Mouse (Mus musculus) heart, postnatal 10 days (tissue): Measurements from ENCODE around the gene Lexm. TPM values are rescaled to one million over a fixed set of nuclear protein-coding genes. Genes with fewer than 3 reads are reported as not detected.

Experiments used
- DNase-seq, 2 experiments: peaks; one replicate each; pipeline ENCODE4 v3.0.0; 2021
- intact Hi-C: fragments of 180-260 bp; cut with DNase I; formaldehyde crosslinking; loops from one replicate; pipeline ENCODE4 v1.15.1; 2025
- total RNA-seq, 2 experiments: library from RNA; stranded (reverse); gene quantifications; 2 replicates each; pipeline ENCODE4 v1.2.3; 2021

Gene Lexm
- total RNA-seq, 2 experiments from 2014 or later, result not detected

DNA sequence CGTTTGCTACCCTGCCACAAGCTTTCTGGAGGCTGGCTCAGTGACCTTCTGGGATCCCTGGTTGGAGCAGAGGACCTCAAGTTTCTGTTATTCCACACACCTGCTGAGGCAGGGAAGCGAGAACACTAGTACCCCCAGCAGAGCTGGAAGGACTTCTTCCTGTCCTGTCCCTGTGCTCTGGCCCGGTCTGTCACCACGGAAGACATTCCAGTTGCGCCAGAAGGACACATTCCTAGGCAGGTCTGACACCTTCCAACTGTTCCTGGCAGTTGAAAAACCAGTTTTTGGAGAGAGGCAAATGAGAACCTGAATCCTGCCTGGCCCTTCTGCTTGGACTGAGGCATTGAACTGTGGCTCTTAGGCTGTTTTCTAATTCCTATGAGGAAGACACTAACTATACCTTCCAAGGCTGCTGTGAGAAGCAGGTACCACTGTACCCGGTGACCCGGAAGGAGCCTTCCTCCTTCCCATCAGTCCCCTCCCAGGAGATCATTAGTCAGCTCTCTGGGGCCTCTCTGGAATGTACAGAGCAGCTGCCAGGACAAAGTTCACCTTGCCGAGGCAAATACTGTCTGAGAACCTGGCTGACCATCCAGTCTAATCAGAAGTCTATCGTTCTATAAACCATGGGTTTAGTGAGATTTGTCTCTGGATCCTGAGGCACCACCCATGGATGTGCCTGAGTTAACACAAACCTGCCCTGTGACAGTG lies 11.8 kb upstream of the Lexm start:
- DNase-seq, result no peak
- intact Hi-C loops, result no loop called here

DNA sequence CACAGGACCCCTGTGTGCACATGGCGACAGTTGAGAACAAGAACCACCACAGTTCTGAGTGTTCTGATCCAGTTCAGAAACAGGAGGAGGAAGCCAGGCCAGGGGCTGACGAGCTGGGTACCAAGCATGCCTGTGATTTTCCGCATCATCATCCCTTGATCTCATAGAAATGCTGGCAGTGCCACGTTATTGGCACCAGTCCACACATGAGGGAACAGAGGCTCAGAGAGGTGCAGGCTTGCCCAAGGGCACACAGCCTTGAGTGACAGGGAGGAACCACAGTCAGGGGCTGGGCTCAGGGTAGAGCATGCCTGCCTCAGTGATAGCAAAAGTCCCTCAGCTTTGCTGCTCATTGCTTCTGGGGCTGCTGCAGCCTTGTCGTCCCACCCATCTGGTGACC lies 10.8 kb upstream of the Lexm start:
- no peak for DNase-seq
- intact Hi-C loops, result no loop called here

DNA sequence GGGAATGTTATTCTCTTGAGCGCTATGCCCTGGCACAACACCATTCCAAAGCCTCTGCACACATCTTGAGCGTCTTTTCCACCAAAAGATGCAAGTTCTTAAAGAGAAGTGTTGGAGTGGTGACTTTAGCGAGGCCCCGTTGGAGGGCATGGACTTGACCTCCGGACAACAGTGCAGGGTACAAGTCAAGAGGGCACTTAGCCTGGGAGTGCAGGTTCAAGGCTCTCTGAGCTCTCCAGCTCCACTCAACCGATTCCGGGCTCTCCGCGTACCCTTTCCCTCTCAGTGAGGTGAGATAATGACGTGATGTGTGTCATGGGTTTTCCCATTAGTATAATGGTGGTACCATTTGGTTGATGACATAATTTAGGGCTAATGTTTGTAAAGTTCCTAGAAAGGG lies 7.2 kb upstream of the Lexm start:
- intact Hi-C loops, result no loop called here

GRCm38 (mm10) chr4:106622712-106623111 lies 5.7 kb upstream of the Lexm start:
- no peak for DNase-seq
- intact Hi-C loops, result no loop called here

More for the DNA sequence above, 7.2 kb upstream of the Lexm start:
- DNase-seq, result no peak

GRCm38 (mm10) chr4:106622030-106622493 lies 5.0 kb upstream of the Lexm start, which contains the start of gene Ttc22:
TSS of gene Ttc22 (plus strand) at chr4:106622432.
- DNase-seq, result no peak
- intact Hi-C loops, result no loop called here

DNA sequence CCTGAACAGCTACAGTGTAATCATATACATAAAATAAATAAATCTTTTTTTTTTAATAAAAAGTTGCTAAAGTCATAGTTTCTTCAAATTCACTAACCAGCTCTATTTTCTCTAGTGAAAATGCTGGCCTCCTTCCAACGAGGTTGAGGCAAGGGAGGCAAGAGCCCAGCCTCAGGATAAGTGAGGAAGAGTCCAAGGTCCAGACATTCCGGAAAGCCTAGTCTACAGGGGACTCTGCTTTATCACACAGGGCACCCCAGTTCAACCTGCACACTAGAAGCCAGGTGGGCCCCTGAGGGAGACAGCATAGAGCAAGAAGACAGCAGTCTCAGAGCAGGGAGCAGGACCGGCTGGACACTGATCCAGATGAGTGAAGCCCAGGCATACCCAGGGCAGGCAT lies 4.4 kb upstream of the Lexm start:
- intact Hi-C loops, result no loop called here
- DNase-seq, result no peak

- intact Hi-C loops, result loop anchor here (10.0 kb wide), 1 partner anchor 186 kb away; the partner anchor contains the start of gene Acot11
- no peak for DNase-seq
Observed at GRCm38 (mm10) chr4:106618898-106619297, 1.9 kb upstream of the Lexm start.

DNA sequence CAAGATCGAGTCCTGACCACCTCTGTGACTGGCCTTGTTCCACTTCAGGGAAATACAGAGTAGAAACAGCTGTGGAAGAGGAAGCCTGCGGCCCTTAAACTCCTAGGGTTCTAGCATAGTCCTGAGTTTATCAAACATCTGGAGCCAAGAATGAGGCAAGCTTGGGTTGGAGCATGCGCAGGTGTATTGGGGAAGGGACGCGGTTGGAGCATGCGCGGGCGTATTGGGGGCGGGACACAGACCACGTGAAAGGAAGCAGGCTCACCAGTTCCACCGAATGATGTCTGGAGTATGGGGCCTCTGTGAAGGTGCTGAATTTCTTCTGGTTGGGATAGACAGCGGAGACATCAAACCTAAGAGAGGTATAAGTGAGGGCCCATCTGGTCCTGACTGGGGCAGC lies 1.4 kb downstream of the Lexm start:
- DNase-seq, result no peak
- intact Hi-C loops, result loop anchor here (10.0 kb wide), 1 partner anchor 189 kb away; the partner anchor contains the start of gene Acot11

GRCm38 (mm10) chr4:106614881-106615280 lies 2.2 kb downstream of the Lexm start:
- intact Hi-C loops, result loop anchor here (1.0 to 10.0 kb wide), 3 partner anchors 93 to 549 kb away; partner anchors contain the start of gene Acot11
- no peak for DNase-seq

GRCm38 (mm10) chr4:106614180-106614797 lies 2.8 kb downstream of the Lexm start:
- peak; percentile 70 to 80 for DNase-seq
- intact Hi-C loops, result loop anchor here (1.0 to 10.0 kb wide), 3 partner anchors 94 to 550 kb away; partner anchors contain the start of gene Acot11

GRCm38 (mm10) chr4:106613560-106613959 lies 3.5 kb downstream of the Lexm start:
- intact Hi-C loops, result loop anchor here (10.0 kb wide), 1 partner anchor 191 kb away; the partner anchor contains the start of gene Acot11
- no peak for DNase-seq

DNA sequence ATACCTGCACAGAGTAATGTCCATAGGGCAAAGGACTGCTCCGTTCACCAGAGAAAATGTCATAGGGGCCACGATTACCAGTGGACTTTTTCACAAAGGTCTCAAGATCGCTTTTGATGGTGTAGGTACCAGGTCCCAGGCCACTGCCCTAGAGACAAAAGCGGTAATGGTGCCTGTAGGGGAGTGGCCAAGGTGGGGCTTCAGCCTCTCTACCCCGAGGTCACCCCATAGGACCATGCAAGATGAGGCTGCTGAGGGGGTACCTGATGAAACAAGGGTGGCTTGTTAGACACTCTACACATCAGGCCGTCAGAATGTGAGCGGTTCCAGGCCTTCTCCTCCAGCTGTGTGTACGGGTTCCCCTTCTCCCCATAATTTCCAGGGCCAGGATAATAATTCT lies 3.9 kb downstream of the Lexm start:
- no peak for DNase-seq
- intact Hi-C loops, result loop anchor here (10.0 kb wide), 1 partner anchor 192 kb away; the partner anchor contains the start of gene Acot11

GRCm38 (mm10) chr4:106607905-106608304 lies 9.1 kb downstream of the Lexm start:
- intact Hi-C loops, result no loop called here
- no peak for DNase-seq

DNA sequence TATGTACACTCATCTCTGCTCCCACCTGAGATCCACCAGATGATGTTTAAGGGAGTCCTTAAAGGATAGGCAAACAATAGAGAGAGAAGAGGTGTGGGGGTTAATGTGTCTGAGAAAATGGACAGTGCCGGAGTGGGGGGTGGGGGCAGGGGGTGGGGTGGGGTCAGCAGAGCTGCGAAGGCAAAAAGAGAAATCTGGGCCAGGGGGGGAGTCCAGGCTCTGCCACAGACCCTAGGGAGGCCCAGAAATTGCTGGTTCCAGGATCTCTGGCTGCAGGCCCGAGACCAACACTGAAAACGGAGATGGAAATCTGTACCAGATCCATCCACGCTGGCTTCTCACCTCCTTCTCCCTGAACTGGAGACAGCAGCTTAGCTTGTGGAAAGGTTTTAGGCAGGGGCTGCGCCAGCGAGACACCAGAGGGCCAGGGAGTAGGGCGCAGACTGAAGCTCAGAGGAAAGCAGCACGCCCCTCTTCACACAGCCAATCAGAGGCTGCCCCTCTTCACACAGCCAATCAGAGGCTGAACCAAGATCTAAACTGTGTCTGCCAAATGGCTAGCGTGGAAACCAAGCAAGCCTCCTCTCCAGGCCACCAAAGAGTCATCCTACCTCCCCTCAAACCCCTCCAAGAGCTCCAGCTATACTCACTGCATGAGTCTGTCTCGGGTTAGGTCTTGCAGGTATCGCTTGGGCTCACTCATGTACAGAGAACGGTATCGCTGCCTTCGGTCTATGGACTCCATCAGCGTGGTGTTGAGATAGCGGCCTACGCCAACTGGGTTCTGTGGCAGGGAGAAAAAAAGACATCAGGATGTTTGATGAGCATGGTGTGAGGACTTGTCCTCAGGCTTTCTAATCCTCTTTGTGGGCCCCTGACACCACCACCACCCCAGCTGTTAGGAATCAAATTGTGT lies 10.1 kb downstream of the Lexm start:
- intact Hi-C loops, result no loop called here
- no peak for DNase-seq

GRCm38 (mm10) chr4:106600770-106601169 lies 16.3 kb downstream of the Lexm start:
- intact Hi-C loops, result no loop called here
- DNase-seq, result no peak

- DNase-seq, result no peak
- intact Hi-C loops, result no loop called here
Observed at GRCm38 (mm10) chr4:106599415-106599814, 17.6 kb downstream of the Lexm start.

DNA sequence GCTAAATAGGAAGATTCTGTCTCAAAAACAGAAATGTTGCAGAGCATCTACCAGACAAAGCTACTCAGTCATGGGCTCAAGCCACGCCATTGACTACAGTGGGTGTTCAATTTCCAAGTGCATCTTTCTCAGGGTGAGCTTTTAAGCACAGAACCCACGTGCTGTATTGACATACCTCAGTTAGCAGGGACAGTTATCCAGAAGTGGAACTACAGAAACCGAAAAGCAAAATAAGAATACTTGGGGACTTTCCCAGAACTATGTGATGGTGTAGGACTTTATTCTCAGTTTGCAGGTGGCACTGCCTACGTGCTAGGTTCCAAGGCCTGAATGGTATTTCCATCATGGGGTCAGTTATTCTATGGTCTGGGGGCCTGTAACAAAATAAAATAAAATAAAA lies 19.3 kb downstream of the Lexm start:
- intact Hi-C loops, result no loop called here
- no peak for DNase-seq

GRCm38 (mm10) chr4:106597055-106597454 lies 20.0 kb downstream of the Lexm start:
- intact Hi-C loops, result no loop called here
- DNase-seq, result no peak

DNA sequence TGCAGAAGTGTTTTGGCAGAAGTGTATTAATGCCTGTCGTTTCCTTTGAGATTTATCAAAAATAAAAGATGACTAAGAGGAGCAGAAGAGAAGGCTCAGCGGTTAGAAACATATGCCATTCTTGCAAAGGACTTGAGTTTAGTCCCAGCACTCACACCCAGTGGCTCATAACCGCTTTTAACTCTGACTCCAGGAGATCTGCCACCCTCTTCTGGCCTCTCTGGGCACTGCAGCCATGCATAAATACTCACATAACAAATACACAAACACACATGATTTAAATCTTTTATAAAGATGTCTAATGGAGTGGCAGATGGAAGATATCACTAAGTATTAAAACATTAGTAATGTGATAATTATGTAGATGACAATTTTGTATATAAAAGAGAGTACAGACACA lies 20.8 kb downstream of the Lexm start:
- DNase-seq, result no peak
- intact Hi-C loops, result no loop called here

DNA sequence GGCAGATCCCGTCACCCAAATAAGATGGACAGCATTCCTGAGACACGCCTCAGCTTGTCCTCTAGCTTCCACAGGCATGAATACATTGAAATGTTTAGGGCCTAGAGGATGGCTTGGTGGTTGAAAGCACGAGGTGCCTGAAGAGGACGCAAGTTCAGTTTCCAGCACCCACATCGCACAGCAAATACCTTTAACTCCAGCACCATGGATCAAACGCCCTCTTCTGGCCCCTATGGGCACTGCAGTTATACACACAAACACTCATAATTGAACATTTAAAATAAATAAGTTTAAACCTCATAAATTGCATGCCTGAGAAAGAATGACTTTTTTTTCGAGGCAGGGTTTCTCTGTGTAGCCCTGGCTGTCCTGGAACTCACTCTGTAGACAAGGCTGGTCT lies 23.4 kb downstream of the Lexm start:
- no peak for DNase-seq
- intact Hi-C loops, result no loop called here

DNA sequence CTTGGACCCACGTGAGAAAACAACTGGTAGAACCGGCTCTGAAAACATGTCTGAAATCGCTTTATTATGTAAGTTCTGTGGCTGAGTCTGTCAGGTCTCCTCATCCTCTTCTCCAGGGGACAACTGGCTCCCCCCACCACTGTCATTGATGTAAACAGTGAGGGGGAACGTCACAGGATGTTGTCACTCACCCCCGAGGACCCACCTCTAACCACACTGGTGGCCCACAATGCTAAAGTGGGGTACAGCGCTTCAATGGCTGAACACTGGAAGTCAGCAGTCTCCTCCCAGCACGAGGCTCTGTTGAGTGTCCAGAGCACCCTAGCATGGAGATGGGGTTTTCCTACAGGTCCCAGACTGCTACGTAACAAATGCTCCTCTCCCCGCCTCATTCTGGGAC lies 26.2 kb downstream of the Lexm start:
- no peak for DNase-seq
- intact Hi-C loops, result no loop called here
